Mouse (Mus musculus) C2C12 (cell line): Measurements from ENCODE around the gene Gpank1.

Experiments used
- CEBPB ChIP-seq: IDR thresholded peaks from one replicate; pipeline ENCODE4 v1.6.1; 2011; ENCODE audit warnings: low read depth, mild to moderate bottlenecking, control low read depth, moderate library complexity
- CTCF ChIP-seq: IDR thresholded peaks from one replicate; pipeline ENCODE4 v1.5.1; 2011; ENCODE audit not compliant: control insufficient read depth, insufficient read depth, insufficient read length
- MAX ChIP-seq: IDR thresholded peaks from one replicate; pipeline ENCODE4 v1.6.1; 2011; ENCODE audit warnings: mild to moderate bottlenecking, control low read depth
- MYOD1 ChIP-seq: IDR thresholded peaks from one replicate; pipeline ENCODE4 v1.6.1; 2011; ENCODE audit warnings: low read depth; ENCODE audit not compliant: control insufficient read depth, insufficient read length
- MYOG ChIP-seq: IDR thresholded peaks from one replicate; pipeline ENCODE4 v1.6.1; 2011; ENCODE audit not compliant: control insufficient read depth, insufficient read length; ENCODE audit errors: extremely low read depth
- USF1 ChIP-seq: IDR thresholded peaks from one replicate; pipeline ENCODE4 v1.6.1; 2011; ENCODE audit warnings: low read depth, mild to moderate bottlenecking, control low read depth, moderate library complexity

- TF ChIP-seq MAX (no peak), CTCF (no peak), USF1 (no peak), MYOG (no peak), MYOD1 (no peak), CEBPB (no peak)
Measured at GRCm38 (mm10) chr17:35162121-35162520, 40.9 kb downstream of the Gpank1 start.
